Comparison of ENCODE assay signal across 8 mouse cellular contexts in genomic region chr7:68749919-68750318, GRCm38 (mm10). TPM values are rescaled to one million over a fixed set of nuclear protein-coding genes. Genes with fewer than 3 reads are reported as not detected.
DNase-seq lines count a peak whose midpoint lies in the region; ATAC-seq lines count a peak whose summit lies in the region.

No protein-coding gene starts in this region.

- peak overlapping the region; percentile 42 for H3K4me2 ChIP-seq in kidney, embryonic 14.5 days (replicated peaks; ENCODE audit: low read depth, low read length)
- peak overlapping the region; percentile 51 for H3K4me2 ChIP-seq in intestine, embryonic 14.5 days (ENCODE audit: low read length)
- H3K4me2 ChIP-seq in midbrain, embryonic 14.5 days (ENCODE audit: low read length): peak overlapping the region; percentile 50

- no peak for DNase-seq in kidney, postnatal 4 days
- DNase-seq in forebrain, embryonic 10.5 days (ENCODE audit: extremely low spot score, low spot score): no peak
- DNase-seq in intestine, embryonic 14.5 days (ENCODE audit: low spot score): no peak
- DNase-seq in midbrain, embryonic 14.5 days: no peak
- no peak for DNase-seq in embryo, embryonic 10.5 days (ENCODE audit: low spot score)
- no peak for DNase-seq in thymus, postnatal 14 days
- DNase-seq in left cerebral cortex, adult 8-10 months (ENCODE audit: low spot score in 2 of 2): no peak

- H3K9ac ChIP-seq in kidney, embryonic 14.5 days (ENCODE audit: low read depth, low read length): no peak overlapping the region; the same call in 1 of the 2 replicates
- H3K9ac ChIP-seq in intestine, embryonic 14.5 days (ENCODE audit: low read length): no peak overlapping the region
- H3K9ac ChIP-seq in midbrain, embryonic 14.5 days (replicated peaks; ENCODE audit: low read length): no peak overlapping the region

- no peaks in the 10 kb centered on the region for H3K27me3 ChIP-seq in kidney, embryonic 14.5 days (ENCODE audit: control insufficient read depth, insufficient read depth, low read length)
- peaks cover 12% of the 10 kb centered on the region; the same call in 1 of the 2 replicates for H3K27me3 ChIP-seq in forebrain, embryonic 10.5 days (ENCODE audit: poor library complexity, severe bottlenecking)
- H3K27me3 ChIP-seq in intestine, embryonic 14.5 days (replicated peaks; ENCODE audit: control insufficient read depth, insufficient read depth, low read length): no peaks in the 10 kb centered on the region
- H3K27me3 ChIP-seq in midbrain, embryonic 14.5 days (ENCODE audit: control insufficient read depth, insufficient read depth, low read length): no peaks in the 10 kb centered on the region

- peaks cover 14% of the 10 kb centered on the region for H3K4me1 ChIP-seq in kidney, embryonic 14.5 days (ENCODE audit: control insufficient read depth, insufficient read depth, low read length)
- peaks cover 28% of the 10 kb centered on the region for H3K4me1 ChIP-seq in forebrain, embryonic 10.5 days
- H3K4me1 ChIP-seq in intestine, embryonic 14.5 days (replicated peaks; ENCODE audit: control insufficient read depth, insufficient read depth, low read length): peaks cover 16% of the 10 kb centered on the region
- H3K4me1 ChIP-seq in midbrain, embryonic 14.5 days (ENCODE audit: control insufficient read depth, insufficient read depth, low read length): peaks cover 15% of the 10 kb centered on the region; the same call in 1 of the 2 replicates

- H3K4me3 ChIP-seq in kidney, embryonic 14.5 days (ENCODE audit: low read length): peak overlapping the region; percentile 87; the same call in 1 of the 2 replicates
- peak overlapping the region; percentile 83 for H3K4me3 ChIP-seq in forebrain, embryonic 10.5 days
- H3K4me3 ChIP-seq in intestine, embryonic 14.5 days (ENCODE audit: low read depth, low read length): peak overlapping the region; percentile 67
- H3K4me3 ChIP-seq in midbrain, embryonic 14.5 days (replicated peaks; ENCODE audit: low read depth, low read length): peak overlapping the region; percentile 83; the same call in 1 of the 2 replicates

- peaks cover under 1% of the 10 kb centered on the region; the same call in 1 of the 2 replicates for H3K36me3 ChIP-seq in kidney, embryonic 14.5 days (ENCODE audit: control insufficient read depth, insufficient read depth, low read length)
- 0 out of 2 replicates have a peak, but pooled peaks cover under 1% of the 10 kb centered on the region for H3K36me3 ChIP-seq in forebrain, embryonic 10.5 days (replicated peaks)
- peaks cover under 1% of the 10 kb centered on the region; the same call in 1 of the 2 replicates for H3K36me3 ChIP-seq in intestine, embryonic 14.5 days (ENCODE audit: control insufficient read depth, insufficient read depth, low read length)
- H3K36me3 ChIP-seq in midbrain, embryonic 14.5 days (ENCODE audit: control insufficient read depth, insufficient read depth, low read length): no peaks in the 10 kb centered on the region

- H3K27ac ChIP-seq in kidney, embryonic 14.5 days (ENCODE audit: low read depth, low read length): no peak overlapping the region
- H3K27ac ChIP-seq in forebrain, embryonic 10.5 days: 0 out of 2 replicates have a peak overlapping the region, but pooled peaks have one; percentile 35
- peak overlapping the region; percentile 57; the same call in 1 of the 2 replicates for H3K27ac ChIP-seq in intestine, embryonic 14.5 days (ENCODE audit: low read depth)
- H3K27ac ChIP-seq in midbrain, embryonic 14.5 days (replicated peaks; ENCODE audit: low read depth, low read length): no peak overlapping the region

- WGBS in kidney, embryonic 14.5 days: 74% methylated on average over 8 of the region's 8 CpGs
- WGBS in forebrain, embryonic 10.5 days: 75% methylated on average over 8 of the region's 8 CpGs
- WGBS in intestine, embryonic 14.5 days: 65% methylated on average over 8 of the region's 8 CpGs
- WGBS in midbrain, embryonic 14.5 days: 71% methylated on average over 8 of the region's 8 CpGs

- H3K9me3 ChIP-seq in kidney, embryonic 14.5 days (ENCODE audit: control insufficient read depth, low read length): no peaks in the 10 kb centered on the region
- H3K9me3 ChIP-seq in forebrain, embryonic 10.5 days: no peaks in the 10 kb centered on the region
- no peaks in the 10 kb centered on the region for H3K9me3 ChIP-seq in intestine, embryonic 14.5 days (ENCODE audit: control insufficient read depth, low read length)
- no peaks in the 10 kb centered on the region for H3K9me3 ChIP-seq in midbrain, embryonic 14.5 days (ENCODE audit: control insufficient read depth, low read length)

- ATAC-seq in kidney, embryonic 14.5 days (ENCODE audit: low FRiP score, low TSS enrichment): no peak
- ATAC-seq in intestine, embryonic 14.5 days (replicated peaks; ENCODE audit: low FRiP score, low TSS enrichment, low read depth): no peak
- ATAC-seq in midbrain, embryonic 14.5 days (ENCODE audit: low FRiP score, low TSS enrichment): no peak

RNA-seq across cellular contexts. Expression of gene Arrdc4, which starts 0.9 kb away (rescaled TPM):
- polyA plus RNA-seq in kidney, embryonic 14.5 days (2014; fragmentation: Nextera tagmentation; extraction: Ambion mirVana): 22.2 and 35.2 TPM in 2 replicates
- 12.4 and 12.9 TPM in 2 replicates for polyA plus RNA-seq in forebrain, embryonic 10.5 days (2016; fragmentation: Nextera tagmentation; extraction: Ambion mirVana)
- polyA plus RNA-seq in intestine, embryonic 14.5 days (2014; fragmentation: Nextera tagmentation; extraction: Ambion mirVana): 23.3 and 27.5 TPM in 2 replicates
- 23.2 and 25.8 TPM in 2 replicates for polyA plus RNA-seq in midbrain, embryonic 14.5 days (2014; fragmentation: Nextera tagmentation; extraction: Ambion mirVana)
- total RNA-seq in left cerebral cortex, adult 8-10 months (2022): 1 to 10 TPM; 6.8 to 8.8 (median 8.1) TPM

Comparison
In these comparisons a context has a peak if more than half of its experiments do, and no peak if none do; other contexts are left out.
1. H3K27ac ChIP-seq: peak in forebrain, embryonic 10.5 days (single experiment) and intestine, embryonic 14.5 days (single experiment); none in kidney, embryonic 14.5 days (single experiment) and midbrain, embryonic 14.5 days (single experiment).
2. Peak in every context shown above with its lines, with median percentiles within 50 percentile points of each other: H3K4me2 ChIP-seq and H3K4me3 ChIP-seq.